Mouse (Mus musculus) right cerebral cortex, postnatal 4 days (tissue): Measurements from ENCODE around the gene Ryr3.

Experiments
- DNase-seq: peaks from one replicate; pipeline ENCODE4 v3.0.0-alpha.2; 2022

The Ryr3 gene

DNA sequence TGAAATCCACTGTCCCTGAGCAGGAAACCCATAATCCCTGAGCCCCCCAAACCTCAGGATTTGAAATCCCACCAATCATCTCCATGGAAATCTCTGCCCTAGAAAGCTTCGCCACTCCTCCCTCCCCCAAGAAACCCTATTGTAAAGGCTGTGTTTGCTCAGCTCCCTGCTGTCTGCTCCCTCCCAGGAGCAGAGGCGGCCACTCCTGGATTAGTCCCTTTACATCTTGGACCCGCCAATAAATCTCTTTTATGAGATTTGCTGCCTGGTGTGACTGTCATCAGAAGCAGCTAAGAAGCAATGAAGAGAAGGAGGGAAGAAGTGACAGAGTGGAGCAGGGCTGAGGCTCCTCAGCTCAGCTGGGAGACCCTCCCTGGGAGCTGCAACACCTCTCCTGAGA lies 599.7 kb downstream of the Ryr3 start:
- no peak for DNase-seq

DNA sequence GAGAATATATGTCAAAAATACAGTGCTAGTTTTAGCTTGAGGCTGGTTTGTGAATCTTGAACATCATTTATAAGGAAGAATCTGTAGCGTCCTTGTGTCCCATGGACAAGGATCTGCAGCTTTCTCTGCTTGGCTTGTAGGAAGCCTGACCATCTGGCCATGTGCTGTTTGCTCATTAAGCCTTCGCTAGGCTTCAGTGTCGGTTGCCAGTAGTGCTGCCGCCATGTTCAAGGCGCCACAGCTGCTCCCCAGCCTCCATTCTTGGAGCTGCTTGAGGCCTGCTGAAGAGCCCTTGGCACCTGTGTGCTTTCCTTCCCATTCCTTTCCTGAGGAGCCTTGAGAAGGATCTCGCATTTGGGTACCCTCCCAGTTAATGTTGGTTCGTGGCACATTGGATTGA lies 602.5 kb downstream of the Ryr3 start:
- DNase-seq = no peak

DNA sequence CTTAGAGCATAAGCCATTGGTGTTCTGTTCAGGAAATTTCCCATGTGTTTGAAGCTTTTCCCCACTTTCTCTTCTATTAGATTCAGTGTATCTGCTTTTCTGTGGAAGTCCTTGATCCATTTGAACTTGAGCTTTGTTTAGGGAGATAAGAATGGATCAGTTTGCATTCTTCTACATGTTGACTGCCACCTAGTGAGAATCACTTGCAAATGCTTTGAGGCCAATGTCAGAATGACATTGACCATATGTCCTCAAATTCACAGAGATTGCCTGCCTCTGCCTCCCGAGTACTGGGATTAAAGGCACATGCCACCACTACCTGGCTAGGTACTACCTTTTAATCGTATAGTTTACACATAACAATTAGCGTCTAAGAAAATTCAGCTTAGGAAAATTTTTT lies 604.3 kb downstream of the Ryr3 start:
- no peak for DNase-seq

DNA sequence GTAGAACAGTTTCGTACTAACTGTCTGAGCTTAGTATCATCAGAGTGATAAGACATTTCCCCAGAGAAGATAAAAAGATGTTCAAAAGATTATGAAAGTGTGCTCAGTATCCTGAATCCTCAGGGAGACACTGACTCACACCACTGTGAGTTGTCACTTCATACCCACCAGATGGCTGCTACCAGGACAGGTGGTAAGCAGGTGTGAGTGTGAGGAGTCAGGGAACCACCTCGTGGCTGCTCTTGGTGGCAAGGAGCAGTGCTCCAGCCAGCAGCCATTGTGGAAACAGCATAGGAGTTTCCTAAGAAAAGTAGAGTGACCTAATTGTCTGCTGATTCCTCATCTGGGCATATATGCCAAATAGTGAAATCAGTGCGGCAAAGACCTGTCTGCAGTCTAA lies 610.4 kb downstream of the Ryr3 start:
- DNase-seq = no peak

DNA sequence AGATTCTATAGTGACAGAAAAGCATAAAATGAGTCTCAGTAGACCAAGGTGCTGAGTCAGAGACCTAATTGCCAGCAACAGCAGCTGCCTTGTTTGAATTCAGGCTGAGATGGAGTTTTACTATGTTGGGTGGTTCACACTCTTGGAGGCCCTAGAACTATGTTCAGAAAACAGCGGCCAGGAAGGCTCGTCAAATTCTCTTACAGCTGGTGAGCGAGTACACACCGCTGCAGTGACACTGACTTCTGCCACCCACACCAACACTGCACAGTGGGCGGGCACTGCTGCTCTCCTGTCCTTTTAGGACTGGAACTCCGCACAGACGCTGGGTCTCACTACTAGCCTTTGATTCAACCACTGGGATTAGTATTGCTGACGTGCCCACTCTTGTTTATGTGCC lies 614.4 kb downstream of the Ryr3 start:
- no peak for DNase-seq

DNA sequence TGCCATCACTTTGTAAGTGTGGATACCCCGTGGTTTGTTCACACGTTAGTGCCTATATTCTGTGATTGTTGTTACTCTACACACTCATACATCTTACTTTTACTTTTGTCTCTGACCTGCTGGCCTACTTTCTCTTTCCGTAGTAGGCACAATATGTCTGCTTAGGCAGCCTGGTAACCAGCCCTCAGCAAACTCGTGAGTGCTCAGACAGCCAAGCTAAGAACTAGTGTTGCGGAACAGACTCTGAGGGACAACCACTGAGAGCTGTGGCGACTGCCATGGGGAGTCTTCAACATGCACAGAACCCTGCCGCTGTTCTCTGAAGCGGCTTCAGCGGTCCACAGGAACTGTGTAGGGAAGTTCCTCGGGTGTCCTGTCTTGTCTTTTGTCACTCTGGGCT lies 616.7 kb downstream of the Ryr3 start:
- no peak for DNase-seq

DNA sequence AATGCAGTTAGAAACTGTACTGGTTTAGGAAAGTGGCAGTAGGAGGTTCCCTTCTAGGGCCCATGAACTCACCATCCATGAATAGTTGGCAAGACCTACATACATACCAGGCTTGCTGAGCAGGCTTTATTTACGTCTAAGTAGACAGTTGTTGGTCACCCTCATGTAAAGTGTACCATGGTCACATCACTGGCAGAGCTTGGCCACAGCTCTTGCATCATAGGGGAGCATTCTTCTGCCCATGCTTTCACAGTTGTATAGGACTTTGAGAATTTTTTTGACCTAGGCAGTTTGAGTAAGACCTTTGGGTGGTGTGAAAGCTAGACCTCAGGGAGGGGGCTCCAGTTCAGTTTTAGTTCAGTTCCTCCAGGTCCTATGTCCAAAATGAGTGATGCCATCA lies 619.8 kb downstream of the Ryr3 start:
- DNase-seq = no peak

DNA sequence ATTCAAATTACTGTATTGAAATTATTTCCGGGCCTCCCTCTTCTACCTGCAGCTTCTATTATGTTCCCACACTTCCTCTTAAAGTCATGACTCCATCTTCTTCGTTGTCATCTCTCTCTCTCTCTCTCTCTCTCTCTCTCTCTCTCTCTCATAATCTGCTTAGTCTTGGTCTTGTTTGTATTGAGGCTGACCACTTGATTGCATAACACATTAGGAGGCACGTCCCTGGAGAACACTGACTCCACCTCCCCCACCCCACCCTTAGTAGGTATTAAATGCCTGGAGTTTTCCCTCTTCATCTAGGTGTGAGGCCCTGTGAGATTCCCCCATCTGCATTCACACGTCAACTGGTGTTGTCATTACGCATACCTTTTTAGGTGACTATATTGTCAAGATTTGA lies 620.5 kb downstream of the Ryr3 start:
- DNase-seq = no peak

DNA sequence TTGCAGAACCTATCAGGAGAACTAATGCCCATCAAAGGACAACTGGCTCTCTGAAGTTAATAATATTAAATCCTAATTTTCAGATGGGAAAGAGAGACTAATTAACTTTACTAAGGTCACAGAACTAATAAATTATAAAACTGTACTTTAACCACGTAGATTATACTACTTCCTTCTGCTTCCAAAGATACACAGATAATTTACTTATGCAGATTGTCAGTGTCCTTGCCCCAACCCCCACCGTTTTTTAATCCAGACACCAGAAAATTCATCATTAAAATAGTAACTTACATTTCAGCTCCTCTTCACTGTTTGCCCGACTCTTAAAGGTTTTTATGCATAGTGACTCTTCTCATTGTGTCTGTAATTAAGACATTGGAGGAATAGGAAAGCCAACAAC lies 621.1 kb downstream of the Ryr3 start:
- no peak for DNase-seq

DNA sequence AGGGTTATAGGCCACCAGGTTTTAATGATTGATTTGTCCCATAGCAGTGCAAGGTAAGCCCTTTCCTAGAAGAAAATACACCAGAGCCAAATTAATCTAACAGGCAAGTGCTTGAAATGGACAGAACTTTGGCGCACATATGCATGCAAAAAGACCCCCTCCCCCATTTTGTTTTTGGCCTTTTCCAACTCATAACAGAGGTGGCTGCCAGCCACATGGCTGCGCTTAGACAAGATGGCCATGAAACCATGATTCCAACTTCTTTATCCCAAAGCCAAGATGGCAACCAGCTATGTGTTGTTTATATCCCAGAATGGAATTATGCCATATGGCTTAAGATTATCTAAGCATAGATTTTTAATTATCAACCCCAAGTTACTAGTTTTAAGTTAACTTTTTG lies 623.1 kb downstream of the Ryr3 start:
- DNase-seq = no peak

DNA sequence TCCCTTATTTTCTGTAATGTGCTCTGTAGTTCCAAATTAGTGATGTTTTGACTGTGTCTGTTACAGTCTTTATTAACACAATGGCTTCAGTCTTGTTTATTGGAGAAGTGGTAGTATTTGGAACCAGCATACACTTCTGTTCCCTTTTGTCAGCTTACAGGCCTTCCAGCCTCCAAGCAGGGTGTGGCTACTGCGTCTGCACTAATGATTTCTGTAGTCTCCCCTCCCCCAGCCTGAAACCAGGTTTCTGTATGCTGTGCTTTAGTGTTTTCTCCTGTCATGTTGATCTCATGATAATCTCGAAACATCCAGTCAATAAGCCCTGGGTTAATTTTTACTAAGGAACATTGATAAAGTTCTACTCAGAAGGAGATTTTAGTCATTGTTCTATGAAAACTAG lies 623.6 kb downstream of the Ryr3 start:
- DNase-seq = no peak

DNA sequence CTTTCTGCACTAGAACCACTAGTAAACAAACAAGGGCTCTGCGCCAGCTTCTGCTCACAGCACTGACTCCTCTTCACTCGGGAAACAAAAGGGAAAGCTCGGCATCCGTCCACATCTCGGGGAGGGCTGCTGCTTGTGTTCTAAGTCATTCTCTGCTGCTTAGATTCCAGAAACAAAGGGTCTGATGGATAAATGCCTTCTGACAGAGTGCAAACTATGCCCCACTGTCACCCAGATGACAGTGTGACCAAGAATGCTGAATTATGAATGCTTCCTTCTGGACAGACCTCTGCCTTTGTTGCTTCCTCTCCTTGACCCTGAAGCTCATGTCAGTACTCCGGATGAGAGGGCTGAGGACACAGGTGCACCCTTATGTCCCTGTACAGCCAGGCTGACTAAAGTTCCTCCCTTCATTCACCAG lies 625.4 kb downstream of the Ryr3 start:
- peak; percentile 57 for DNase-seq

DNA sequence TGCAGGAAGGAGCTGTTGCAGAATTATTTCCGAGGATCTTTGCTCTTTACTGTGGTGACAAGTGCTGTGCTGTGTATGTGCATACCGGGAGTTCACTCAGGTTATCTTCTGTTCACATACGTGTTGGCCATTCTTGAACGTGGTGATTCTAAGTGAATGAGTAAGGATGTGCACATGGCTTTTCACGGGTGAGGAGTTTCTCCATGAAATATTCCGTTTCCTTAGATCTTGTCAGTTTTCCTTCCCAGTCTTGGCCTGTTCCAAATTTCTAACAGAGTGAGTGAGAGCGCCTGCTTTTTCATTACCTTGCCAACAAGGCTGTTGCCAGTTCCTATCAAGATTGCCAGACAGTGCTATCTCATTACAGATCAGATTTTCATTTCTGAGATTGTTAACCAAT lies 625.9 kb downstream of the Ryr3 start:
- no peak for DNase-seq
